Mouse (Mus musculus): ENCODE data around the gene Olfr71. TPM values are rescaled to one million over a fixed set of nuclear protein-coding genes. Genes with fewer than 3 reads are reported as not detected.

The Olfr71 gene
- polyA plus RNA-seq, 1 experiment, result 0.67 TPM

GRCm38 (mm10) chr4:43730750-43731297 is 20.8 kb upstream of the Olfr71 start:
- WGBS, result 52% methylated on average over 21 of the region's 21 CpGs
- TF ChIP-seq CTCF (IDR thresholded peaks at IDR 0.05; ENCODE audit: insufficient read depth, low read length), result 0 out of 2 replicates have a peak, but pooled peaks have one; percentile 16
- TF ChIP-seq POLR2A (IDR thresholded peaks at IDR 0.05; ENCODE audit: borderline replicate concordance, extremely low read depth, low read depth, low read length), result no peak
- Histone ChIP-seq H3K4me1 (ENCODE audit: control insufficient read depth, insufficient read depth, low read length) (peaks cover 35% of the 10 kb centered on the region), H3K4me3 (replicated peaks; ENCODE audit: extremely low read depth, low read depth, low read length) (no peak overlapping the region)
- DNase-seq, result peak; percentile 48

DNA sequence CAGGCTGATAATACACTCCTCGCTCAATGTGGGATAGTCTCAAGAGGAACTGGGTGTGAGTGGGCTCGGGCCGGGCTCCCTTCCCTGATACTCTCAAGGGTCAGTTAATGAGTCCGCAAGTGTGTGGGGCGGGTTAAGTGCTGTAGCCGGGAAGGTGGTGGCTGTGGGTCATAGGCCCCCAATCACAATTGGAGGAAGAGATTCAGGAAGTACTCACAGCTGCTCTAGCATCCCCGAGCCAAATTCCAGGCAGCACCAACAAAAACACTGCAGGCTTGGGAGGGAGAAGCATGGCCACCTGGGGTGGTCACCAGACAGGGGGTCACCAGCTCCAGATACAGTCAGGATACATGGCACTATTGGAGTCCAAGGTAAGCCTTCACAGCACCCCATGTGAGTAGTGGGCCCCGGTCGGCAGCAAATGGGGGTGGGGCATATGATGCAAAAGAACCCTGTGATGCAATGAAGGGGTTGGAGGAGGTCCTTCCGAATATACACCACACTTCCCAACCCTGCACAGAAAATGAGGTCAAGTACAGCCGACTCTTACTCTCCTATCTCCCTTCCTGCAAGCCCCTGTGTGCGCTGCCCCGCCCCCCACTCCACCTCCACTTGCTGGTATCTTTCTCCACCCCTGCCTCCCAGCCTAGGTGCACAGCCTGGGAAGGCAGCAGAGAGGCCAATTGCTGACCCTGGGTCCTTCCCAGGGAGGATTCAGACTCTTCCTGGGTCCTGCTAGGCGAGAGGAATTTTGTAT is 19.9 kb upstream of the Olfr71 start, which contains the start of gene Spaar:
Gene Spaar, plus strand, starts transcription at position 241 of the 757 bp plus-strand sequence.
- no peak within 1 kb of the TSS for H3K4me3 ChIP-seq (replicated peaks; ENCODE audit: extremely low read depth, low read depth, low read length)

GRCm38 (mm10) chr4:43729126-43729525 is 19.1 kb upstream of the Olfr71 start:
- no peak for DNase-seq
- WGBS, result 28% methylated on average over 3 of the region's 3 CpGs
- TF ChIP-seq POLR2A (IDR thresholded peaks at IDR 0.05; ENCODE audit: borderline replicate concordance, extremely low read depth, low read depth, low read length) (no peak), CTCF (IDR thresholded peaks at IDR 0.05; ENCODE audit: insufficient read depth, low read length) (no peak)
- Histone ChIP-seq H3K4me1 (ENCODE audit: control insufficient read depth, insufficient read depth, low read length) (peaks cover 35% of the 10 kb centered on the region), H3K4me3 (replicated peaks; ENCODE audit: extremely low read depth, low read depth, low read length) (no peak overlapping the region)

More for the DNA sequence above, 19.9 kb upstream of the Olfr71 start, which contains the start of gene Spaar:
- peaks cover 35% of the 10 kb centered on the region for H3K4me1 ChIP-seq (ENCODE audit: control insufficient read depth, insufficient read depth, low read length)
- peak; percentile 77 for DNase-seq
- TF ChIP-seq POLR2A (IDR thresholded peaks at IDR 0.05; ENCODE audit: borderline replicate concordance, extremely low read depth, low read depth, low read length) (no peak; the same call in 1 of the 2 replicates), CTCF (IDR thresholded peaks at IDR 0.05; ENCODE audit: insufficient read depth, low read length) (no peak)
- 16% methylated on average over 14 of the region's 14 CpGs for WGBS

DNA sequence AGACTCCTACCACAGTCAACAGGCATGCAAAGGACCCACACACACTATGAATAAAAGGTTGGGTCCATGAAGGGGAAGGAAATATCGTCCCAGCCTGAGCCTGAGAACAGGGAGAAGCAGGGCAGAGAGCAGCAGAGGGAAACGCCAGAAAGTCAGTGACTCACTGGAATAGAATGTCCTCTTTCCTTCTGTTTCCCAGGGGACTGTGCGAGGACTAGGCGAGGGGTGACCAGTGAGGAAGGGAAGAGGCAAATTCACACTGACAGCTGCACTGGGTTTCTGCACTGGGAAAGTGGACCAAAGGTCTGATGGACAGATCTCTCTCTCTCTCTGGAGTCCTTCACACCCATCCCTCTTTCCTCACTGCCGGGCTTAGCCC is 18.5 kb upstream of the Olfr71 start:
- TF ChIP-seq POLR2A (IDR thresholded peaks at IDR 0.05; ENCODE audit: borderline replicate concordance, extremely low read depth, low read depth, low read length), result peak; percentile 57; the same call in 1 of the 2 replicates
- no peak for TF ChIP-seq CTCF (IDR thresholded peaks at IDR 0.05; ENCODE audit: insufficient read depth, low read length)
- DNase-seq, result peak; percentile 60
- WGBS, result 10% methylated on average over 5 of the region's 5 CpGs
- Histone ChIP-seq H3K4me1 (ENCODE audit: control insufficient read depth, insufficient read depth, low read length) (peaks cover 35% of the 10 kb centered on the region), H3K4me3 (replicated peaks; ENCODE audit: extremely low read depth, low read depth, low read length) (no peak overlapping the region)

DNA sequence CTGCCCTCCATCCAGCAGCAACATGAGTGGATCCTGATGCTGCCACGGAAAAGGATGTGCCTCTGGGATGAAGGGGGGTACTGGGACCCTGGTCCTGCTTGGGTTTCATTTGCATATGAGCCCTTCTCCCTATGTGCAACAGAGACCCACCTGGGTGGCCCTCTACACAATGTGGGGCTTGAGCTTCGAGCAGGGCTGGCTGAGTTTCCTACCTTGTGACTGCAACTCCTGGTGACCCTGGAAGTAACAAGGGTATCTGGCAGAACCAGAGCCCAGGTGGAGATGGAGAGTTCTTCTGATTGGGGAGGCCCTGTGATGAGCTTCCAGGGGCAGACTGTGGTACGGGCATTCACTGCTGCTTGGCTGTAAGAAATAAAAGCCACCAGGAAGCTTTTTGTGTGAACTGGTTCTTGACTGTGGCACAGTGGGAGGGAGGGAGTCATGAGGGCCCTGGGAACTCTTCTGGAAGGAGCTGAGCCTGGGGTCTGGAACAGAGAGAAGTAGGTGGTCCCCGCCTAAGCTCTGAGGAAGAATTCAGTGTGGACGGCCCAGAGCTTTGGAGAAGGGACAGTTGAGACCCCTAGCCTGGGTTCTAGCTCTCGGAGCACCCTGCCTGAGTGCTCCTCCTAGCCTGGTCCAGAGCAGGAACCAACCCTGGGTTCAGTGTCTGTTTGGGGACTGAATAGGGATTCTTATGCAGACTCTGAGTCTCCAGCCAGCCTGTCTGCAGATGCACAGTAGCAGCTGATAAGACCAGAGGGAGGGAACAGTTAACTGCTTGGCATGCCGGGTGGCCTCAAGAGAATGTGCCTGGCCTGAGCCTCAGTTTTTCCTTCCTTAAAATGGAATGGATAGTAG is 17.9 kb upstream of the Olfr71 start:
- TF ChIP-seq POLR2A (IDR thresholded peaks at IDR 0.05; ENCODE audit: borderline replicate concordance, extremely low read depth, low read depth, low read length), result no peak
- TF ChIP-seq CTCF (IDR thresholded peaks at IDR 0.05; ENCODE audit: insufficient read depth, low read length), result no peak
- Histone ChIP-seq H3K4me3 (replicated peaks; ENCODE audit: extremely low read depth, low read depth, low read length) (no peak overlapping the region), H3K4me1 (ENCODE audit: control insufficient read depth, insufficient read depth, low read length) (peaks cover 35% of the 10 kb centered on the region)
- DNase-seq, result peak; percentile 46
- 63% methylated on average over 7 of the region's 7 CpGs for WGBS

DNA sequence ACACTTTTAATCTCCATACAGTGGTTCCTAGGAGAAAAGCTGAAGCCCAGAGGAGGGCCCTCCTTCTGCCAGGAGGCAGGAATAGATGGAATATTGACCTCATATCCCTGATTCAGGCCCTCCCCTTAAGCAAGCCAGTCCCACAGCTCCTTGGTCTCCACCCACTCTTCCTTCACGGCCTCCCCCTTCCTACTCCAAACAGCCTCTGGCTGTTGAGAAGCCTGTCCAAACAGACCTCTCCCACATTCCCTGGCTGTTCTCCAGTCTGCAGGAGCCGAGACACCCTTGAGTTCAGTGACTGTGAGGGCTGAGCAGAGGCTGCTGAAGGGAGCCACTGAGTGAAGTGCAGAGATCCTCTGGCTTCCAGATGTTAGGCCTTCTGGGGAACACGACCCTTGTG is 16.9 kb upstream of the Olfr71 start, which contains the start of gene Hrct1:
Gene Hrct1, plus strand, starts transcription at position 194 of the 400 bp plus-strand sequence.
- TF ChIP-seq POLR2A (IDR thresholded peaks at IDR 0.05; ENCODE audit: borderline replicate concordance, extremely low read depth, low read depth, low read length), result peak; percentile 68; the same call in 1 of the 2 replicates
- TF ChIP-seq CTCF (IDR thresholded peaks at IDR 0.05; ENCODE audit: insufficient read depth, low read length), result no peak
- H3K4me1 ChIP-seq (ENCODE audit: control insufficient read depth, insufficient read depth, low read length), result peaks cover 35% of the 10 kb centered on the region
- H3K4me3 ChIP-seq (replicated peaks; ENCODE audit: extremely low read depth, low read depth, low read length), result no peak within 1 kb of the TSS
- DNase-seq, result peak; percentile 83
- 26% methylated on average over 3 of the region's 3 CpGs for WGBS

DNA sequence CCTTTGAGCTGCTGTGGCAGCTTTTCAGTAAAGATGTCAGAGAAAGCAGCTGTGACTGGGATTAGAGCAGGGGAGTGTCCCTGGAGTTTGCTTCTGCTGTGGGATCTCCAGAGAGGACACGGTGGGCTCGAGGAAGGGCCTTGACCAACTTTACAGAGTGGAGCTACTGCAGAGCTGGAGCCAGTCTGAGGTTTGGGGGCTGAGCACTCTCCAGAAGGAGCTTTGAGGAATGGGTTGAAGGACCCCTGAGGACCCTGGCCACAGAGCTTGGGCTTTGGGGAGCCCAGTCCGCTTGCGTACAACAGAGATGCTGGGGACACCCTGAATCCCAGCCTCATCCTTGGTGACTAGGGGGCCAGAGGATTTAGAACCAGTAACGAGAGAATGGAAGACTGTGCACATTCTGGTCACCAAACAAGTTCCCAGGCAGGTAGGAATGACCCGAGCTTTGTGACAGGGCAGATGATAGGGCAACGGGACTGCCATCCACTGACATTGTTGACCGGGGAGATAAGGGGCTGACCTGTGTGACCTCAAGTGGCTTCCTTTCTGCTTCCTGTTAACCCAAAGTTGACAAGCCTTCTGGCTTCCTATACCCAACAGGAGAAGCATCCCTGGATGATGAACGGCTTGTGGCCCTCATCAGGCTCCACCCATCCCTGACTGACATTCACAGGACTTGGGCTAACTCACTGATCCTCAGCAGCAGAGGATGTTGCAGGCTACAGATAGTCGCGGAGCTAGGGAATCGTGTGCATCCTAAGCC is 16.4 kb upstream of the Olfr71 start:
- Histone ChIP-seq H3K4me3 (replicated peaks; ENCODE audit: extremely low read depth, low read depth, low read length) (no peak overlapping the region), H3K4me1 (ENCODE audit: control insufficient read depth, insufficient read depth, low read length) (peaks cover 35% of the 10 kb centered on the region)
- 41% methylated on average over 12 of the region's 12 CpGs for WGBS
- no peak for DNase-seq
- TF ChIP-seq CTCF (IDR thresholded peaks at IDR 0.05; ENCODE audit: insufficient read depth, low read length), result no peak
- peak; percentile 14; the same call in 1 of the 2 replicates for TF ChIP-seq POLR2A (IDR thresholded peaks at IDR 0.05; ENCODE audit: borderline replicate concordance, extremely low read depth, low read depth, low read length)

GRCm38 (mm10) chr4:43724764-43725163 is 14.7 kb upstream of the Olfr71 start:
- WGBS, result 14% methylated on average over 1 of the region's 1 CpGs
- Histone ChIP-seq H3K4me3 (replicated peaks; ENCODE audit: extremely low read depth, low read depth, low read length) (no peak overlapping the region), H3K4me1 (ENCODE audit: control insufficient read depth, insufficient read depth, low read length) (peaks cover 27% of the 10 kb centered on the region)
- TF ChIP-seq POLR2A (IDR thresholded peaks at IDR 0.05; ENCODE audit: borderline replicate concordance, extremely low read depth, low read depth, low read length) (no peak), CTCF (IDR thresholded peaks at IDR 0.05; ENCODE audit: insufficient read depth, low read length) (peak; percentile 28; the same call in 1 of the 2 replicates)
- peak; percentile 50 for DNase-seq
